Mouse (Mus musculus) neural tube, embryonic 11.5 days (tissue): ENCODE measurements around the gene Gcnt2. TPM values are rescaled to one million over a fixed set of nuclear protein-coding genes. Genes with fewer than 3 reads are reported as not detected.

ENCODE experiments used
- ATAC-seq: fragments of 200-750 bp; cut with Nextera tagmentation; 2 replicates; pipeline ENCODE4 v1.8.0; 2017; ENCODE audit warnings: moderate number of reproducible peaks, mild to moderate bottlenecking, moderate TSS enrichment, moderate library complexity; ENCODE audit not compliant: insufficient read depth, low FRiP score, low TSS enrichment
- DNase-seq: peaks from one replicate; pipeline ENCODE4 v3.0.0-alpha.2; 2015; ENCODE audit warnings: low spot score
- H3K27ac ChIP-seq: fragments of 300-500 bp; sonication (generic); 2 replicates; pipeline ENCODE4 v1.5.1; 2014; ENCODE audit warnings: low read depth, mild to moderate bottlenecking, low read length
- H3K27me3 ChIP-seq: fragments of 300-500 bp; sonication (generic); 2 replicates; pipeline ENCODE4 v1.6.1; 2014; ENCODE audit warnings: mild to moderate bottlenecking, low read length, mixed read lengths; ENCODE audit not compliant: control insufficient read depth, insufficient read depth
- H3K36me3 ChIP-seq: fragments of 300-500 bp; sonication (generic); 2 replicates; pipeline ENCODE4 v1.6.1; 2014; ENCODE audit warnings: mild to moderate bottlenecking, low read length, moderate library complexity, mixed read lengths; ENCODE audit not compliant: control insufficient read depth, insufficient read depth
- H3K4me1 ChIP-seq: fragments of 300-500 bp; sonication (generic); 2 replicates; pipeline ENCODE4 v1.6.1; 2014; ENCODE audit warnings: low read length, mixed read lengths; ENCODE audit not compliant: control insufficient read depth, insufficient read depth
- H3K4me2 ChIP-seq: fragments of 300-500 bp; sonication (generic); 2 replicates; pipeline ENCODE4 v1.6.1; 2014; ENCODE audit warnings: low read depth, mild to moderate bottlenecking, moderate library complexity
- H3K4me3 ChIP-seq: fragments of 300-500 bp; sonication (generic); 2 replicates; pipeline ENCODE4 v1.5.1; 2014; ENCODE audit warnings: low read depth, low read length
- H3K9ac ChIP-seq: fragments of 300-500 bp; sonication (generic); 2 replicates; pipeline ENCODE4 v1.6.1; 2014; ENCODE audit warnings: mild to moderate bottlenecking, low read length
- H3K9me3 ChIP-seq: fragments of 300-500 bp; sonication (generic); 2 replicates; pipeline ENCODE4 v1.6.1; 2016; ENCODE audit warnings: low read length; ENCODE audit not compliant: control insufficient read depth
- WGBS: fragments of 180-500 bp; shearing (Covaris S2); extraction: QIAGEN DNeasy Blood & Tissue Kit; methylation state at CpG from one replicate; pipeline ENCODE4 v1.1.7; 2014; 5-methylcytosine and 5-hydroxymethylcytosine counted together
- polyA plus RNA-seq: library from polyadenylated mRNA; unstranded; fragments of >200 nt; fragmentation: Nextera tagmentation; extraction: Ambion mirVana; gene quantifications from 2 replicates; pipeline ENCODE4 v1.2.1, GENCODE M21; 2014

Gene Gcnt2
- polyA plus RNA-seq, 1 experiment from 2014 or later = 6.9 TPM

GRCm38 (mm10) chr13:40904080-40904479 lies 44.5 kb downstream of the Gcnt2 start:
- Histone ChIP-seq H3K4me2 (no peak overlapping the region), H3K27me3 (no peaks in the 10 kb centered on the region), H3K36me3 (no peaks in the 10 kb centered on the region), H3K4me1 (peaks cover 4% of the 10 kb centered on the region), H3K9ac (no peak overlapping the region), H3K27ac (no peak overlapping the region), H3K4me3 (no peak overlapping the region), H3K9me3 (no peaks in the 10 kb centered on the region)
- 93% methylated on average over 7 of the region's 7 CpGs for WGBS
- no peak for ATAC-seq
- no peak for DNase-seq

- ATAC-seq (no peak), DNase-seq (no peak)
- H3K36me3 ChIP-seq = no peaks in the 10 kb centered on the region
- no peak overlapping the region for H3K27ac ChIP-seq
- 83% methylated on average over 7 of the region's 7 CpGs for WGBS
- H3K4me2 ChIP-seq = no peak overlapping the region
- H3K4me1 ChIP-seq = peaks cover 3% of the 10 kb centered on the region
- H3K9me3 ChIP-seq = no peaks in the 10 kb centered on the region
- H3K4me3 ChIP-seq = no peak overlapping the region
- H3K27me3 ChIP-seq = no peaks in the 10 kb centered on the region
- no peak overlapping the region for H3K9ac ChIP-seq
Measured at GRCm38 (mm10) chr13:40906528-40906927, 47.0 kb downstream of the Gcnt2 start.

GRCm38 (mm10) chr13:40907274-40907673 lies 47.7 kb downstream of the Gcnt2 start:
- no peak for DNase-seq
- WGBS = 71% methylated on average over 7 of the region's 7 CpGs

GRCm38 (mm10) chr13:40908044-40908443 lies 48.5 kb downstream of the Gcnt2 start:
- Histone ChIP-seq H3K9ac (no peak overlapping the region), H3K4me3 (no peak overlapping the region), H3K9me3 (no peaks in the 10 kb centered on the region), H3K27ac (no peak overlapping the region), H3K36me3 (no peaks in the 10 kb centered on the region), H3K4me1 (no peaks in the 10 kb centered on the region), H3K27me3 (no peaks in the 10 kb centered on the region), H3K4me2 (no peak overlapping the region)
- ATAC-seq = no peak
- no peak for DNase-seq
- WGBS = 55% methylated on average over 6 of the region's 6 CpGs

More at GRCm38 (mm10) chr13:40907274-40907673, 47.7 kb downstream of the Gcnt2 start:
- H3K4me2 ChIP-seq = no peak overlapping the region
- H3K9me3 ChIP-seq = no peaks in the 10 kb centered on the region
- H3K36me3 ChIP-seq = no peaks in the 10 kb centered on the region
- H3K4me3 ChIP-seq = no peak overlapping the region
- H3K27me3 ChIP-seq = no peaks in the 10 kb centered on the region
- H3K9ac ChIP-seq = no peak overlapping the region
- H3K27ac ChIP-seq = no peak overlapping the region
- no peak for ATAC-seq
- no peaks in the 10 kb centered on the region for H3K4me1 ChIP-seq

- no peak for ATAC-seq
- H3K4me1 ChIP-seq = no peaks in the 10 kb centered on the region
- WGBS = 85% methylated on average over 8 of the region's 8 CpGs
- no peak overlapping the region for H3K9ac ChIP-seq
- no peak overlapping the region for H3K4me2 ChIP-seq
- H3K27ac ChIP-seq = no peak overlapping the region
- H3K27me3 ChIP-seq = no peaks in the 10 kb centered on the region
- no peak for DNase-seq
- H3K9me3 ChIP-seq = no peaks in the 10 kb centered on the region
- H3K36me3 ChIP-seq = no peaks in the 10 kb centered on the region
- H3K4me3 ChIP-seq = no peak overlapping the region
Measured at GRCm38 (mm10) chr13:40909060-40909459, 49.5 kb downstream of the Gcnt2 start.

GRCm38 (mm10) chr13:40910047-40910446 lies 50.5 kb downstream of the Gcnt2 start:
- H3K36me3 ChIP-seq = no peaks in the 10 kb centered on the region

GRCm38 (mm10) chr13:40911951-40912350 lies 52.4 kb downstream of the Gcnt2 start:
- DNase-seq = no peak
- H3K4me2 ChIP-seq = no peak overlapping the region
- no peaks in the 10 kb centered on the region for H3K36me3 ChIP-seq
- H3K4me1 ChIP-seq = peaks cover 8% of the 10 kb centered on the region
- H3K4me3 ChIP-seq = no peak overlapping the region
- WGBS = 85% methylated on average over 6 of the region's 6 CpGs
- H3K27me3 ChIP-seq = no peaks in the 10 kb centered on the region
- H3K9ac ChIP-seq = no peak overlapping the region
- no peaks in the 10 kb centered on the region for H3K9me3 ChIP-seq
- no peak overlapping the region for H3K27ac ChIP-seq
- no peak for ATAC-seq

More at GRCm38 (mm10) chr13:40910047-40910446, 50.5 kb downstream of the Gcnt2 start:
- Histone ChIP-seq H3K9me3 (no peaks in the 10 kb centered on the region), H3K9ac (no peak overlapping the region), H3K4me2 (no peak overlapping the region), H3K27ac (no peak overlapping the region), H3K27me3 (no peaks in the 10 kb centered on the region), H3K4me1 (no peaks in the 10 kb centered on the region), H3K4me3 (no peak overlapping the region)
- DNase-seq = no peak
- ATAC-seq = no peak
- WGBS = 91% methylated on average over 6 of the region's 6 CpGs

GRCm38 (mm10) chr13:40913395-40914018 lies 54.0 kb downstream of the Gcnt2 start:
- Histone ChIP-seq H3K4me1 (peaks cover 10% of the 10 kb centered on the region), H3K27me3 (0 out of 2 replicates have a peak, but pooled peaks cover 2% of the 10 kb centered on the region), H3K9me3 (no peaks in the 10 kb centered on the region), H3K36me3 (no peaks in the 10 kb centered on the region), H3K4me3 (no peak overlapping the region), H3K9ac (no peak overlapping the region), H3K27ac (no peak overlapping the region), H3K4me2 (no peak overlapping the region)
- 88% methylated on average over 14 of the region's 14 CpGs for WGBS
- ATAC-seq = no peak
- no peak for DNase-seq

GRCm38 (mm10) chr13:40914053-40914585 lies 54.6 kb downstream of the Gcnt2 start:
- ATAC-seq (no peak), DNase-seq (no peak)
- Histone ChIP-seq H3K36me3 (no peaks in the 10 kb centered on the region), H3K4me2 (no peak overlapping the region), H3K9me3 (no peaks in the 10 kb centered on the region), H3K9ac (no peak overlapping the region), H3K27ac (no peak overlapping the region), H3K4me3 (no peak overlapping the region), H3K4me1 (peaks cover 10% of the 10 kb centered on the region), H3K27me3 (0 out of 2 replicates have a peak, but pooled peaks cover 4% of the 10 kb centered on the region)
- WGBS = 74% methylated on average over 4 of the region's 4 CpGs
